Mouse (Mus musculus) hindbrain, embryonic 10.5 days (tissue): ENCODE measurements around the gene Syvn1. TPM values are rescaled to one million over a fixed set of nuclear protein-coding genes. Genes with fewer than 3 reads are reported as not detected.
"Not testable (repeated sequence)": the region's sequence is repeated elsewhere in the genome, so short reads cannot be mapped to it uniquely, and the experiment has no call there.

Experiments used
- DNase-seq: peaks from one replicate; pipeline ENCODE4 v3.0.0-alpha.2; 2017; ENCODE audit warnings: low spot score
- H3K27ac ChIP-seq: fragments of 300-500 bp; sonication (generic); 2 replicates; pipeline ENCODE4 v1.5.1; 2016; ENCODE audit warnings: mild to moderate bottlenecking, moderate library complexity
- H3K27me3 ChIP-seq: fragments of 300-500 bp; sonication (generic); 2 replicates; pipeline ENCODE4 v1.6.1; 2016; ENCODE audit warnings: mild to moderate bottlenecking; ENCODE audit not compliant: poor library complexity, insufficient read depth, severe bottlenecking
- H3K36me3 ChIP-seq: fragments of 300-500 bp; sonication (generic); 2 replicates; pipeline ENCODE4 v1.6.1; 2016; ENCODE audit warnings: mild to moderate bottlenecking, moderate library complexity
- H3K4me1 ChIP-seq: fragments of 300-500 bp; sonication (generic); replicated peaks from 2 replicates; pipeline ENCODE4 v1.6.1; 2016; ENCODE audit warnings: mild to moderate bottlenecking
- H3K4me3 ChIP-seq: fragments of 300-500 bp; sonication (generic); 2 replicates; pipeline ENCODE4 v1.5.1; 2016; ENCODE audit warnings: mild to moderate bottlenecking, moderate library complexity
- H3K9me3 ChIP-seq: fragments of 300-500 bp; sonication (generic); 2 replicates; pipeline ENCODE4 v1.6.1; 2016; ENCODE audit warnings: mild to moderate bottlenecking, moderate library complexity
- WGBS: fragments of 180-500 bp; shearing (Covaris S2); methylation state at CpG from one replicate; pipeline ENCODE4 v1.1.7; 2016; 5-methylcytosine and 5-hydroxymethylcytosine counted together
- polyA plus RNA-seq: library from polyadenylated mRNA; unstranded; fragments of >200 nt; fragmentation: Nextera tagmentation; extraction: Ambion mirVana; gene quantifications from 2 replicates; pipeline ENCODE4 v1.2.1, GENCODE M21; 2016

The Syvn1 gene
- polyA plus RNA-seq, 1 experiment from 2014 or later: 39.2 TPM

DNA sequence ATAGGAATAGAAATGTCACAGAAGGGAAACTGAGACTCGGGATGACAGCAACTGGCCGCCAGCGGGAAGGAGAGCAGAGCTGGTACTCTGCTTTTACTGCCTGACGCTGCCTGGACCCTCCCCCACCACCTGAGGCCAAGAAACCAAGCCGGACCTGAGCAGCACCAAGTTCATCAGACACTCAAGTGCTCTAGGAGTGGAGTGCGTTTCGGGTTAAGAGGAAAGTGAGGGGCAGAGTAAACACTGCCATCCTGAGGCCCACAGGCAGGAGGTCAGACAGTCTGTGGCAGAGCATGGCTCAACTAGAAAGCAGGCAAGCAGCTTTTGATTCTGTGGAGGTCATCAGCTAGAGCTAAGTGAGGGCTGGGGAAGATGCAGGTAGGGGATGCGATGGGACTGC is 23.3 kb upstream of the Syvn1 start:
- Histone ChIP-seq H3K36me3 (no peaks in the 10 kb centered on the region), H3K9me3 (no peaks in the 10 kb centered on the region), H3K4me3 (no peak overlapping the region), H3K4me1 (peaks cover 9% of the 10 kb centered on the region; the same call in 1 of the 2 replicates), H3K27me3 (peaks cover 5% of the 10 kb centered on the region; the same call in 1 of the 2 replicates), H3K27ac (no peak overlapping the region)
- WGBS: 64% methylated on average over 8 of the region's 8 CpGs
- DNase-seq: no peak

GRCm38 (mm10) chr19:6023930-6024329 is 22.4 kb upstream of the Syvn1 start:
- Histone ChIP-seq H3K27ac (0 out of 2 replicates have a peak overlapping the region, but pooled peaks have one; percentile 6), H3K36me3 (no peaks in the 10 kb centered on the region), H3K4me3 (no peak overlapping the region), H3K4me1 (peaks cover 9% of the 10 kb centered on the region; the same call in 1 of the 2 replicates), H3K9me3 (no peaks in the 10 kb centered on the region), H3K27me3 (peaks cover 5% of the 10 kb centered on the region; the same call in 1 of the 2 replicates)
- DNase-seq: no peak
- 85% methylated on average over 7 of the region's 7 CpGs for WGBS

DNA sequence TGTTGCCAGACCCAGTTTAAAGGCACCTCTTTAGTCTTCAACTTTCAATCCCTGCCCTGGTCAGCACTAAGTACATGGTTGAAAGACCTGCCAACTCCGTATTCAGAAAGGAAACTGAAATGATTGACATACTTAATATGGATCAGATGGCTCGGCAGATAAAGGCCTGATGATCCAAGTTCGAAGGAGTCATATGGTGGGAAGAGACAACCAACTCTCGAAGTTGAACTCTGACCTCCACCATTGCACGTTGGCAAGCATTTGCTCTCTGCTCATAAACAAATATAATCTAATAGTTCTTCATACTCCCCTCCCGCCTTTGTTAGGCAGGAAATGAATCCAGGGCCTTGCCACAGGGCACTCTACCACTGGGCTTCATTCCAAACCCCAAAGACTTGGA is 17.4 kb upstream of the Syvn1 start:
- WGBS: 91% methylated on average over 6 of the region's 6 CpGs
- H3K27me3 ChIP-seq: no peaks in the 10 kb centered on the region
- H3K9me3 ChIP-seq: no peaks in the 10 kb centered on the region

DNA sequence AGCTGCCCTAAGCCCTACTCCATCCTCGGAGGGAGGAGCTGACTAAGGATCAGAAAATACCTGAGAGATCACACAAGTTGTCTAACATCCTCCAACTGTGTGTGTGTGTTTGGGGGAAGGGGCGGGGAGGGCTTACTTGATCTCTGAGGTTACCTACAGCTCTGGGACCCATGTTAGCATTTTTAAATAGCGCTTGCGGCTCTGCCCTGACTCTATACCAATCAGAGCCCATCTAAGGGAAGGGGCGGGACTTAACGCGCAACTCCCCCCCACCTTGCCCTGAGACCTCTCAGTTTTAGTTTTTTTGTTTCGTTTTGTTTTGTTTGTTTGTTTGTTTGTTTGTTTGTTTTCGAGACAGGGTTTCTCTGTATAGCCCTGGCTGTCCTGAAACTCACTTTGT is 16.9 kb upstream of the Syvn1 start:
- 79% methylated on average over 9 of the region's 9 CpGs for WGBS
- no peak overlapping the region for H3K4me3 ChIP-seq

More for the DNA sequence above, 17.4 kb upstream of the Syvn1 start:
- no peak overlapping the region for H3K4me3 ChIP-seq
- no peaks in the 10 kb centered on the region for H3K4me1 ChIP-seq
- H3K27ac ChIP-seq: no peak overlapping the region
- H3K36me3 ChIP-seq: no peaks in the 10 kb centered on the region
- no peak for DNase-seq

GRCm38 (mm10) chr19:6030520-6031280 is 15.7 kb upstream of the Syvn1 start:
- Histone ChIP-seq H3K27ac (no peak overlapping the region), H3K4me3 (no peak overlapping the region), H3K27me3 (no peaks in the 10 kb centered on the region), H3K36me3 (no peaks in the 10 kb centered on the region), H3K9me3 (no peaks in the 10 kb centered on the region), H3K4me1 (no peaks in the 10 kb centered on the region)
- DNase-seq: no peak
- WGBS: 74% methylated on average over 14 of the region's 14 CpGs

More for the DNA sequence above, 16.9 kb upstream of the Syvn1 start:
- Histone ChIP-seq H3K27ac (no peak overlapping the region), H3K4me1 (no peaks in the 10 kb centered on the region), H3K36me3 (no peaks in the 10 kb centered on the region), H3K27me3 (no peaks in the 10 kb centered on the region), H3K9me3 (no peaks in the 10 kb centered on the region)
- DNase-seq: no peak

GRCm38 (mm10) chr19:6035966-6036585 is 10.3 kb upstream of the Syvn1 start:
- no peaks in the 10 kb centered on the region for H3K9me3 ChIP-seq
- 78% methylated on average over 9 of the region's 9 CpGs for WGBS
- no peaks in the 10 kb centered on the region for H3K4me1 ChIP-seq
- no peak for DNase-seq
- no peak overlapping the region for H3K27ac ChIP-seq
- H3K4me3 ChIP-seq: no peak overlapping the region
- H3K27me3 ChIP-seq: no peaks in the 10 kb centered on the region
- H3K36me3 ChIP-seq: no peaks in the 10 kb centered on the region

GRCm38 (mm10) chr19:6037695-6038094 is 8.7 kb upstream of the Syvn1 start:
- Histone ChIP-seq H3K36me3 (no peaks in the 10 kb centered on the region), H3K9me3 (no peaks in the 10 kb centered on the region), H3K27me3 (no peaks in the 10 kb centered on the region), H3K27ac (no peak overlapping the region), H3K4me1 (peaks cover 11% of the 10 kb centered on the region; the same call in 1 of the 2 replicates), H3K4me3 (no peak overlapping the region)
- DNase-seq: no peak

- H3K4me3 ChIP-seq: no peak overlapping the region
- WGBS: 82% methylated on average over 7 of the region's 7 CpGs
- DNase-seq: no peak
Measured at GRCm38 (mm10) chr19:6038326-6038725, 8.1 kb upstream of the Syvn1 start.

DNA sequence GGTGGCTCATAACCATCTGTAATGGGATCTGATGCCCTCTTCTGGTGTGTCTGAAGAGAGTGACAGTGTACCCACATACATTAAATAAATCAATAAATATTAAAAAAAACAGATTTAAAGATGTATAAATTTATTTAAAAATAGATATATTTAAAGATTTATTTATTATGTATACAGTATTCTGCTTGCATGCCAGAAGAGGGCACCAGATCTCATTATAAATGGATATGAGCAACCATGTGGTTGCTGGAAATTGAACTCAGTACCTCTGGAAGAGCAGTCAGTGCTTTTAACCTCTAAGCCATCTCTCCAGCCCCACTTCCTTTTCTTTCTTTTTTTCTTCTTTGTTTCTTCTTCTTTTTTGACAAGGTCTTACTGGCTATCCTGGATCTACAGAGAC is 6.4 kb upstream of the Syvn1 start:
- H3K27me3 ChIP-seq: no peaks in the 10 kb centered on the region
- H3K4me3 ChIP-seq: no peak overlapping the region
- H3K4me1 ChIP-seq: peaks cover 12% of the 10 kb centered on the region; the same call in 1 of the 2 replicates
- no peaks in the 10 kb centered on the region for H3K9me3 ChIP-seq
- H3K27ac ChIP-seq: no peak overlapping the region
- H3K36me3 ChIP-seq: peaks cover 4% of the 10 kb centered on the region; the same call in 1 of the 2 replicates
- no peak for DNase-seq

More at GRCm38 (mm10) chr19:6038326-6038725, 8.1 kb upstream of the Syvn1 start:
- Histone ChIP-seq H3K9me3 (no peaks in the 10 kb centered on the region), H3K27me3 (no peaks in the 10 kb centered on the region), H3K27ac (no peak overlapping the region), H3K36me3 (no peaks in the 10 kb centered on the region), H3K4me1 (peaks cover 11% of the 10 kb centered on the region; the same call in 1 of the 2 replicates)

DNA sequence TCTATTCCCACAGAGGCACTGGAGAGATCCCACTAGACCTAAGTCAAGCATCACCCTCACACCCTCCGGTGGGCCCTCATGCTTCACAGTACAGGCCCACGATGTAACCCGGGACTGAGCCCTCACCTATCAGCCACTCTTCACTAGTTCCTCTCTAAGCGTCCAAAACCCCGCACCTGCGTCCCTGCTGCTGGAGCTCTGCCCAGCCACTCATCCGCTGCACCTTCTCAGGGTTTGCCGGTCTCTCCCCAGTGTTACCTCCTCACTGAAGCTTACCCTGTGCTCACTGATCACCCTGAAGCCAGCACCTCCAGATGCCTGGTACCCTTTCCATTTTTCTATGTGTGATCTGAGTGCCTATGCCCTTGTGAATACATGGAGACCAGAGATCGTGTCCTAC is 4.1 kb upstream of the Syvn1 start:
- Histone ChIP-seq H3K27me3 (no peaks in the 10 kb centered on the region), H3K36me3 (peaks cover 4% of the 10 kb centered on the region; the same call in 1 of the 2 replicates), H3K4me1 (peaks cover 24% of the 10 kb centered on the region), H3K9me3 (no peaks in the 10 kb centered on the region), H3K27ac (peak overlapping the region; percentile 56; the same call in 1 of the 2 replicates), H3K4me3 (no peak overlapping the region)
- no peak for DNase-seq
- WGBS: 81% methylated on average over 9 of the region's 9 CpGs

DNA sequence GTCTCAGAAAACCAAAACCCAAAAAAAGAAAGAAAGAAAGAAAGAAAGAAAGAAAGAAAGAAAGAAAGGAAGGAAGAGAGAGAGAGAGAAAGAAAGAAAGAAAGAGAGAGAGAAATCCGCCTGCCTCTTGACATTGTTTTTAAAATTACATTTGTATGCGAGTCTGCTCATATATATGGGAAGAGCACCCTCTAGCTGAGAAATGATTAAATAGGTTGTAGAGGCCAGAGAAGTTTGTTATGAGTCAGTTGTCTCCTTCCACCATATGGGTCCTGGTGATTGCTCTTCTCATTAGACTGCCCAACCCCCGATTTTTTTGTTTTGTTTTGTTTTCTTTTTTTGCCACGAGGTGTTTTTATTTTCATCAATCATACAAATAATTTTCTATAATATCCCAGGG is 2.3 kb upstream of the Syvn1 start:
- not testable (repeated sequence) for H3K9me3 ChIP-seq, H3K4me3 ChIP-seq, H3K27me3 ChIP-seq, H3K27ac ChIP-seq, DNase-seq
- H3K4me1 ChIP-seq: peaks cover 41% of the 10 kb centered on the region
- peaks cover 18% of the 10 kb centered on the region for H3K36me3 ChIP-seq
- WGBS: 75% methylated on average over 4 of the region's 4 CpGs

DNA sequence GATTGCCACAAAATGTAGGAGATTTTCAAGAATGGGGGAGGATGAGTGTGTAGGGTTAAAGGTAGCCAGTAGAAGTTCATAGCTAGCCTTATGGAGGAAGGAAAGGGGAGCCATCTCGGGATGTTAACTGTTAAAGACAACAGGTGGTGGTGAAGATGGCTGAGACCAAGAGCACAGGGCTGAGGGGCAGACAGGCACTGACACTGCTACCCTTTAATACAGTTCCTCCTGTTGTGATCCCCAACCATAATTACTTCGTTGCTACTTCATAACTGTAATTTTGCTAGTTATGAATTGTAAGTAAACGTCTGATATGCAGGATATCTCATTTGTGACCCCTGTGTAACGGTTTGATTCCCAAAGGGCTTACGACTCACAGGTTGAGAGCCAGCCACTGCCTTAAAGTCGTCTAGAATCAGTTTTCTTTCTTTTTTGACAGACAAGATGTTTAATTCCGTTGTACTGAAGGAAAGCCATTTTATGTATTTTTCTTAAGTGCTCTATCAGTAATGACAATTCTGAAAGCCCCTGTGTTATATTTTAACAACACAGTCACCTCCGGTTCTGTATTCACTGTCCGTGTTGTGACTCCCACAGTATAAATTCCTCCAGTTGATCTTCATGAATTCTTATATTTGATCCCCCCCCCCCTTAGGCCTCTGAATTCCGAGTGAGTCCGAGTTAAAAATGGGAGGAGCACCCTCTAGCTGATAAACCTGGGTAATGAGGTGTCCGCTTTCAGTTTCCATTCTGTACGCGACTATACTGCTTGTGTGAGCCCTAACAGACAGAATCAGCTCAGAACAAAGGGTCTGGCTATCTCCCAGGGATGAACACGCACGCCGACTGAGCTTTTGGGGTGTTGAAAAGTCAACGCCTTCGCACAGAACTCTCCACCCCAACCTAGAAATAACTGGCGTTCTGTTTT is 746 bp upstream of the Syvn1 start:
- H3K9me3 ChIP-seq: no peaks in the 10 kb centered on the region
- peak overlapping the region; percentile 99 for H3K27ac ChIP-seq
- 24% methylated on average over 20 of the region's 20 CpGs for WGBS
- H3K36me3 ChIP-seq: peaks cover 33% of the 10 kb centered on the region
- DNase-seq: no peak
- no peaks in the 10 kb centered on the region for H3K27me3 ChIP-seq
- H3K4me1 ChIP-seq: peaks cover 41% of the 10 kb centered on the region
- H3K4me3 ChIP-seq: peak overlapping the region; percentile 92
